Mouse (Mus musculus) limb, embryonic 10.5 days (tissue): ENCODE measurements at regions not wholly inside any gene's neighbourhood (a gene's known extent, or its start where the extent isn't known, plus 50 kb on each side); places are given as distances from the start of the nearest gene placed in this dataset.
A peak's percentile ranks its signal among the peaks of the same experiment; 100 is the strongest.

ENCODE experiments used
- DNase-seq: peaks from one replicate; pipeline ENCODE4 v3.0.0-alpha.2; 2017; ENCODE audit warnings: low spot score
- H3K27ac ChIP-seq: fragments of 300-500 bp; sonication (generic); 2 replicates; pipeline ENCODE4 v1.5.1; 2016; ENCODE audit warnings: mild to moderate bottlenecking
- H3K27me3 ChIP-seq: fragments of 300-500 bp; sonication (generic); 2 replicates; pipeline ENCODE4 v1.6.1; 2016; ENCODE audit warnings: low read depth, mild to moderate bottlenecking; ENCODE audit not compliant: poor library complexity, severe bottlenecking
- H3K36me3 ChIP-seq: fragments of 300-500 bp; sonication (generic); 2 replicates; pipeline ENCODE4 v1.6.1; 2016; ENCODE audit warnings: mild to moderate bottlenecking, moderate library complexity
- H3K4me1 ChIP-seq: fragments of 300-500 bp; sonication (generic); 2 replicates; pipeline ENCODE4 v1.6.1; 2016
- H3K4me3 ChIP-seq: fragments of 300-500 bp; sonication (generic); 2 replicates; pipeline ENCODE4 v1.5.1; 2016; ENCODE audit warnings: mild to moderate bottlenecking, moderate library complexity
- H3K9me3 ChIP-seq: fragments of 300-500 bp; sonication (generic); replicated peaks from 2 replicates; pipeline ENCODE4 v1.6.1; 2016; ENCODE audit warnings: mild to moderate bottlenecking
- WGBS: fragments of 180-500 bp; shearing (Covaris S2); methylation state at CpG from one replicate; pipeline ENCODE4 v1.1.7; 2016; 5-methylcytosine and 5-hydroxymethylcytosine counted together

GRCm38 (mm10) chr2:56460625-56461590 is 662.9 kb downstream of the Nr4a2 start:
- H3K9me3 ChIP-seq = no peaks in the 10 kb centered on the region
- H3K27me3 ChIP-seq = no peaks in the 10 kb centered on the region
- peaks cover 19% of the 10 kb centered on the region for H3K4me1 ChIP-seq
- no peak for DNase-seq
- 81% methylated on average over 2 of the region's 2 CpGs for WGBS
- no peak overlapping the region for H3K27ac ChIP-seq
- H3K4me3 ChIP-seq = no peak overlapping the region
- no peaks in the 10 kb centered on the region for H3K36me3 ChIP-seq

DNA sequence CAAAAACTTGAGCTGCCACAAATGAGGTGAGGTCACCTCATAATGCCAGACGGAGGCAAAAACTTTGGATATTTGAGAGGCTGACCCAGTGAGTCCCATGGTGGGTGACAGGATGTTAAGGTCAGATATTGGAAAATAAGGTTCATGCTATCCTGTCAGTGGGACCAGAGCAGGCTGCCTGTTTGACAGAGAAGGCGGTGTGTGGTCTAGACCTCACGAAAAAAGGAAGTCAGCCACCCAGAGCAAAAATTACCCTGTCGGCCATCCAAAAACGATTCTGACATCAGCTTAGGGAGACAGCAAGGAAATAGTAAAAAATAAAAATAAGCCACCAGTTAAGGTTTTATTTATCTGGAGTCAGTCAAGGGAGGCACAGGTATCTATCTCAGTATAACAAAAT is 664.4 kb downstream of the Nr4a2 start:
- 73% methylated on average over 5 of the region's 5 CpGs for WGBS
- no peaks in the 10 kb centered on the region for H3K27me3 ChIP-seq
- H3K4me1 ChIP-seq = peaks cover 27% of the 10 kb centered on the region
- no peaks in the 10 kb centered on the region for H3K9me3 ChIP-seq
- H3K4me3 ChIP-seq = no peak overlapping the region
- no peaks in the 10 kb centered on the region for H3K36me3 ChIP-seq
- no peak for DNase-seq
- no peak overlapping the region for H3K27ac ChIP-seq

DNA sequence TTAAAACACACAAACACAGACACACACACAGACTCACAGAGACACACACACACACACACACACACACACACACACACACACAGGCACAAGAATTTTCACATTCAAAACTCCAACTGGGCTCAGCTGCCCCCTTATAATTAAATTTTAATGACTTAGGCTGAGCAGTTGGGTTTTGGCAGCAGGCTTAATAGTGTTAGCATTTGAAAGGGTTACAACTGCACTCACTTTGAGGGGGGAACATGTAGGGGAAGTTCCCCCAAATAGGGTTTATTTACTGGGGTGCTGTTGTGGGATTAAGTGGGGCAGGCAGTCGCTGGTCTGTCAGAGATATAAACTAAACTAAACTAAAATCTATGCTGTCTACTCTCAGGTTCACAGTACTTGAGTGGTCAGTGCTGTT is 666.2 kb downstream of the Nr4a2 start:
- Histone ChIP-seq H3K9me3 (no peaks in the 10 kb centered on the region), H3K27me3 (no peaks in the 10 kb centered on the region), H3K4me1 (peaks cover 27% of the 10 kb centered on the region), H3K27ac (no peak overlapping the region), H3K4me3 (no peak overlapping the region), H3K36me3 (no peaks in the 10 kb centered on the region)
- WGBS = 33% methylated on average over 1 of the region's 1 CpGs
- no peak for DNase-seq

DNA sequence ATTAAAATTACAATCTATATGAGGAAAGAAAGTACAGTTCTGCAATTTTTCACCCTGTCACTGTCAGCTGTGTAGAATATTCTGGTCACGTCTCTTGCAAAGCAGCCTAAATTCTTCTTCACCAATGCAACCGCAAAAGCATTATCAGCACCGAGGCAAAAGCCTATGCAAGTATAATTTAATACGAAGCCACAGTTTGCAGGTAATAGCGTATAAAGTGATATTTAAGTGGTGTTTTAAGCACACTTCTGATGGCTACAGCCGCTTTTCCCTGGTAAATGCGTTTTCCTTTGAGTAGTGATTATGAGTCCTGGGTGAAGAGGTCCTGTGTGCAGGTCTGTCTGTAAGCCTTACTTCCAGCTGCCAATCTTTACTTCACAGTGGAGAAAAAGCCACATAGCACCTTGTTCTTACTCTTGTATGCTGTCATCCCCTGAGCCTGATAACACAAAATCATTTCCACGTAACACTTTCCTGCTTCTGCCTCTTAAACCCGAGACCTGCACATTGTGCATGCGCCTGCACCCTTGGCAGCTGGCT is 667.9 kb downstream of the Nr4a2 start:
- peaks cover 27% of the 10 kb centered on the region for H3K4me1 ChIP-seq
- no peak overlapping the region for H3K4me3 ChIP-seq
- no peak for DNase-seq
- no peak overlapping the region for H3K27ac ChIP-seq
- H3K9me3 ChIP-seq = no peaks in the 10 kb centered on the region
- no peaks in the 10 kb centered on the region for H3K27me3 ChIP-seq
- WGBS = 74% methylated on average over 10 of the region's 10 CpGs
- no peaks in the 10 kb centered on the region for H3K36me3 ChIP-seq

DNA sequence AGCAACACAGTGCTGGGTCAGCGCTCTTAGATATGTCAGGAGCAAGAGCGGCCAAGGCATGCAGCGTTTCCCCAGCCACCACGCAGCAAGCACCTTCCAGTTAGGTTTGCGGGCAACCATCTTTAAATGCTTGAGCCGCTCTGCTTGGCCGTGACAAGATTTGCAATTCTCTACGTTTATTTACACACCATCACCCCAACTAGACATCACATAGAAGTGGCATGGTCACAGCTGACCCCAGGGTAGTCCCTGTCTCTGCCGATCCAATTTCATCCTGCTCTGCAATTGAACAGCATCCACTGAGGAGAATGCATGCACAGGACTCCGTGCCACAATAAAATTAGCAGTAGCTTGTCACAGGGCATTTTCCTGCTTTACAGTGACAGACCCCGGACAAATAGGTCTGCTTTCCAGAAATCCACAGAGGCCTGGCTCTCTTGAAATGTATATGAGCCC is 669.2 kb downstream of the Nr4a2 start:
- WGBS = 10% methylated on average over 11 of the region's 11 CpGs
- Histone ChIP-seq H3K36me3 (no peaks in the 10 kb centered on the region), H3K27ac (no peak overlapping the region), H3K9me3 (no peaks in the 10 kb centered on the region), H3K4me3 (peak overlapping the region; percentile 38), H3K4me1 (peaks cover 27% of the 10 kb centered on the region), H3K27me3 (no peaks in the 10 kb centered on the region)
- peak; percentile 33 for DNase-seq

GRCm38 (mm10) chr2:56440916-56441315 is 682.9 kb downstream of the Nr4a2 start:
- Histone ChIP-seq H3K27ac (no peak overlapping the region), H3K4me3 (no peak overlapping the region), H3K4me1 (no peaks in the 10 kb centered on the region), H3K27me3 (no peaks in the 10 kb centered on the region), H3K36me3 (no peaks in the 10 kb centered on the region), H3K9me3 (no peaks in the 10 kb centered on the region)
- no peak for DNase-seq
- 82% methylated on average over 10 of the region's 10 CpGs for WGBS
